Mouse (Mus musculus) limb, embryonic 13.5 days (tissue): ENCODE data around the gene Tmcc3. TPM values are rescaled to one million over a fixed set of nuclear protein-coding genes. Genes with fewer than 3 reads are reported as not detected.

Experiments used
- ATAC-seq: fragments of 200-750 bp; cut with Nextera tagmentation; 2 replicates; pipeline ENCODE4 v1.8.0; 2017; ENCODE audit warnings: low read depth, moderate number of reproducible peaks, moderate TSS enrichment; ENCODE audit not compliant: low FRiP score
- H3K27ac ChIP-seq: fragments of 300-500 bp; sonication (generic); 2 replicates; pipeline ENCODE4 v1.5.1; 2015; ENCODE audit warnings: inconsistent platforms, mild to moderate bottlenecking, moderate library complexity
- H3K27me3 ChIP-seq: fragments of 300-500 bp; sonication (generic); 2 replicates; pipeline ENCODE4 v1.6.1; 2015; ENCODE audit warnings: mild to moderate bottlenecking, inconsistent platforms
- H3K36me3 ChIP-seq: fragments of 300-500 bp; sonication (generic); 2 replicates; pipeline ENCODE4 v1.6.1; 2015; ENCODE audit warnings: inconsistent platforms, mild to moderate bottlenecking, moderate library complexity
- H3K4me1 ChIP-seq: fragments of 300-500 bp; sonication (generic); 2 replicates; pipeline ENCODE4 v1.6.1; 2015; ENCODE audit warnings: inconsistent platforms
- H3K4me2 ChIP-seq: fragments of 300-500 bp; sonication (generic); replicated peaks from 2 replicates; pipeline ENCODE4 v1.6.1; 2015; ENCODE audit warnings: inconsistent platforms, mild to moderate bottlenecking, moderate library complexity
- H3K4me3 ChIP-seq: fragments of 300-500 bp; sonication (generic); 2 replicates; pipeline ENCODE4 v1.5.1; 2015; ENCODE audit warnings: moderate library complexity, mild to moderate bottlenecking, inconsistent platforms
- H3K9ac ChIP-seq: fragments of 300-500 bp; sonication (generic); 2 replicates; pipeline ENCODE4 v1.6.1; 2015; ENCODE audit warnings: mild to moderate bottlenecking, inconsistent platforms
- H3K9me3 ChIP-seq: fragments of 300-500 bp; sonication (generic); 2 replicates; pipeline ENCODE4 v1.6.1; 2016; ENCODE audit warnings: inconsistent platforms
- WGBS: fragments of 180-500 bp; shearing (Covaris S2); methylation state at CpG from one replicate; pipeline ENCODE4 v1.1.7; 2015; 5-methylcytosine and 5-hydroxymethylcytosine counted together
- polyA plus RNA-seq: library from polyadenylated mRNA; unstranded; fragments of >200 nt; fragmentation: Nextera tagmentation; extraction: Ambion mirVana; gene quantifications from 2 replicates; pipeline ENCODE4 v1.2.1, GENCODE M21; 2015

Tmcc3 gene
- polyA plus RNA-seq, 1 experiment from 2014 or later: 15.4 TPM

DNA sequence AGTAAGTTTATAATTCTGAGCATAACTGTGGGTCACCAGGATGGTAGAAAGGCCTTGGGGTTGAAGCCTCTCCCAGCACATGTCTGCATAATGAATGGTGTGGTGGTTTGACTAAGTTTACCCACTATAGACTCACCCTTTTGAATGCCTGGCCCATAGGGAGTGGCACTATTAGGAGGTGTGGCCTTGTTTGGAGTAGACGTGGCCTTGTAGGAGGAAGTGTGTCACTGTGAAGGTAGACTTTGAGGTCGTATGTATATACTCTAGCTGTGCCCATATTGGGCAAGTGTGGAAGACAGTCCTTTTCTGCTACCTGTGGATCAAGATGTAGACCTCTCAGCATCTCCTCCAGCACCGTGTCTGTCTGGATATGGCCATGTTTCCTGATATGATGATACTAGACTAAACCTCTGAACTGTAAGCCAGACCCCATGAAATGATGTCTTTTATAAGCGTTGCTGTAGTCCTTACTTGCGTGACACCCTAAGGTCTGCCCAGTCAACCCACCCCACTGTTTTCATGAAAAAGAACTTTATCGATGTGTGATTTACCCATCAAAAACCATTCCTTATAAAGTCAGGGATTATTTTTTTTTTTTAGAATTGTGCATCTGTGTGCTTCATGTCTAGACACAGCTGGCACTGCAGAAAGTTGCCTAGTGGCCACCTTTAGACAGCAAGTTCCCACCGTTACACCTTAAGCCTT is 40.6 kb downstream of the Tmcc3 start:
- Histone ChIP-seq H3K36me3 (no peaks in the 10 kb centered on the region), H3K4me2 (no peak overlapping the region), H3K27ac (no peak overlapping the region), H3K27me3 (no peaks in the 10 kb centered on the region), H3K4me3 (no peak overlapping the region), H3K4me1 (peaks cover 8% of the 10 kb centered on the region; the same call in 1 of the 2 replicates), H3K9ac (no peak overlapping the region), H3K9me3 (no peaks in the 10 kb centered on the region)
- no peak for ATAC-seq
- WGBS: 92% methylated on average over 7 of the region's 7 CpGs

DNA sequence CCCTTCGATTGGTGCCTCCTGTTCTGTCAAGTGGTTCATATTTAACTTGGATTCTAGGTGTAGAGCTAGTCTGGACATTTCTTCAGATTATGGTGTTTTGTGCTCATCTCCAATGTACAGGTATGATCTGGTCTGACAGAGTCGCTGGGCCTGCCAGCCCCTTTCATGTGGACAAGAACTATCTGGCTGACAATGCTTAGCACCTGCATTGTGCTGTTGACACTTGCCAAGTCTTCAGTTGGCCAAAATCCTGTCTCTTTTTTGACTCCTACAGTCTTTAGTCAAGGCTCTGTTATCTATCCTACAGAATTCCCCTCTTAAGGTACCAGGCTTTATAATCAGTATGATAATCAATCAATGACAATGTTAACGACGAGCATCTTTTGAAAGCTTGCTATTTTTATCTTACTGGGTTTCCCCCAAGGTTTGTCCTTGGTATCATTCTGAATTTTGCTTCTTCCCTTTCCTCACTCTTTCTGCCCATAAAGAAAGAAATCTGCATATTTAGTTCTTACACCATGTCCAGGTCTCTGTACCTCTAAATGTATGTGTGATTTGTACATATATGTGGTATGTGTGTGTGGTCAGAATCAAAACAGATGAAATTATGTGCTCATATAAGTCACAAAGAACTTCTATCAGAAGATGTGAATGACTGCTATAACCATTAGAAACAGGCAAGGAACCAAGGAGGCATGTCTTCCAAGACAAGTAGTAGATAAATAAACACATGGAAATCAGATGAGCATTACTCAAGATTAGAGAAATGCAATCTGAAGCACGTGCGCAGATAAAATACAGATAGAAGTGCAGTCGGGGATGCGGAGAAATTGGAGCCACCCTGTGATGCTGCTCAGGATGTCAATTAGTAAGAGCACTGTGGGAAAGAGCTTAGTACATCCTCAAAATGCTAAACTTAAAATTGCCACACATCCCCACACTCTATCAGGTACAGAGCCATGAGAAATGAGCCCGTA is 41.4 kb downstream of the Tmcc3 start:
- Histone ChIP-seq H3K9me3 (no peaks in the 10 kb centered on the region), H3K27ac (no peak overlapping the region), H3K4me3 (no peak overlapping the region), H3K4me1 (peaks cover 8% of the 10 kb centered on the region; the same call in 1 of the 2 replicates), H3K9ac (no peak overlapping the region), H3K36me3 (no peaks in the 10 kb centered on the region), H3K27me3 (no peaks in the 10 kb centered on the region), H3K4me2 (no peak overlapping the region)
- no peak for ATAC-seq
- 81% methylated on average over 9 of the region's 9 CpGs for WGBS

- ATAC-seq: no peak
- Histone ChIP-seq H3K4me3 (no peak overlapping the region), H3K27me3 (no peaks in the 10 kb centered on the region), H3K4me2 (no peak overlapping the region), H3K36me3 (no peaks in the 10 kb centered on the region), H3K4me1 (peaks cover 8% of the 10 kb centered on the region; the same call in 1 of the 2 replicates), H3K9ac (no peak overlapping the region), H3K9me3 (no peaks in the 10 kb centered on the region), H3K27ac (no peak overlapping the region)
- WGBS: 49% methylated on average over 4 of the region's 4 CpGs
Measured at GRCm38 (mm10) chr10:94354005-94354404, 42.3 kb downstream of the Tmcc3 start.

DNA sequence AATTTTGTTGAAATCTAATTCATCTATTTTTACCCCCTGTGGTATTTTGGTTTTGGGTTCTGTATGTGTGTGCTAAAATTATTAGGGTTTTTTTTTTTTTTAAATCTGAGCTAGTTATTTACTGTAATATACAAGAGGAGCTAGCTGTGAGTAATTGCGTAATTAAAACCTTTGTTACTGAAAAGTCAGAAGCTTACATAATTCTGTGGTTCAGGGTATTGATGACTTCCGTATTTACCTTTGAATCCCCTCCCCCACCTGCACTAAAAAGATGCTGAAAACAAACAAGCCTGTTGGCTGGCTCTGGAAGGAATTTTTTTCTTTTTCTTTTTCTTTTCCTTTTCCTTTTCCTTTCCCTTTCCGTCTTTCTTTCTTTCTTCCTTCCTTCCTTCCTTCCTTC is 42.7 kb downstream of the Tmcc3 start:
- no peak overlapping the region for H3K4me2 ChIP-seq
- H3K9me3 ChIP-seq: no peaks in the 10 kb centered on the region
- H3K4me1 ChIP-seq: peaks cover 8% of the 10 kb centered on the region; the same call in 1 of the 2 replicates
- 68% methylated on average over 3 of the region's 3 CpGs for WGBS
- no peaks in the 10 kb centered on the region for H3K27me3 ChIP-seq
- H3K4me3 ChIP-seq: no peak overlapping the region
- no peaks in the 10 kb centered on the region for H3K36me3 ChIP-seq
- H3K9ac ChIP-seq: no peak overlapping the region
- ATAC-seq: no peak
- H3K27ac ChIP-seq: no peak overlapping the region

DNA sequence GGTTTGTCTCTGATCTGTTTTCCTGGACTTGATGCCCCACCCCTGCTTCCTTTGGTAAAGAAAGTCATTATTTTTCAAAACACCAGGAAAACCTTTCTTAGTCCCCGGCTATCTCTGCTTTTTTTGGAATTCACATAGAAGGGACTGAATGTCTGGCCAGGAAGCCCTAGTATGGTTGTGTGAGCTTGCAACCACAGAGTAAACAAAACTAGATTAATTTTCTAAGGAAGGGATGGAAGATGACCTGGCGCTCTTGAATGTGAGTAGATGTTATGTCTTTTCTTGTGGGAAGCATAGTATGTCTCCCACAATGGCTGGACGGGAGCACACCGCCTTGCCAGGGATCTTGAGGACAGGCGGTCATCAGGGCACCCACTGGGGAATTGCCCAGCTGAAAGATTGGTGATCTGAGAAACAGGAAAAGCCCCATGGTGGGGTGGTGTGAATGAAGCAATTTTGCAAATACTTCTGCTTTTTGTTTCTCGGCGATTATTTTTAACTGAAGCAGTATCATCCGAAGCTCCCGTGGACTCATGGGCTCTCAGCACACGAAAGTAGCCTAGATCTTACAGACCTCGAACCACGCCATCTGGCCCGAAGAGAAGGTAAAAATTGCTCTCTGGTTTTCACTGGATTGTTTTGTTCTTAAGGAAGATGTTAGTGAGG is 44.9 kb downstream of the Tmcc3 start:
- Histone ChIP-seq H3K4me1 (peaks cover 8% of the 10 kb centered on the region; the same call in 1 of the 2 replicates), H3K9ac (no peak overlapping the region), H3K9me3 (no peaks in the 10 kb centered on the region), H3K4me2 (no peak overlapping the region), H3K36me3 (no peaks in the 10 kb centered on the region), H3K27ac (no peak overlapping the region), H3K27me3 (no peaks in the 10 kb centered on the region), H3K4me3 (no peak overlapping the region)
- 87% methylated on average over 13 of the region's 13 CpGs for WGBS
- no peak for ATAC-seq

DNA sequence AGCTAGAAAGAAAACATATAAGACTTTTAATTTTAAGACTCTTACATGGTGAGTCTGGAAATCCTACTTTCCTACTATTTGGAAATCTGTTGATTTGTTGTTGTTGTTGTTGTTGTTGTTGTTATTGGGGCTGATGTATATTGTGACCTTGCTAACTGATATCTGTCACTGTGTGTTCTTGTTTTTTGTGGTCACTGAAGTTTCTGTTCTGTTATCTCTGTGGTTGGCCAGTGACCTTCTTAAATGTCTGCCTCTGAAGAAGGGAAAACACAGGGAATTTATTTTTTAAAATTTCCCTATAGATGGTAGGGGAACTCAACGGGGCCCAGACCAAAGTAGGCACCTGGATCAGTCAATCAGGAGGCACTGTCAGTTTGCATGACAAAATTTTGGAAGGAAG is 48.9 kb downstream of the Tmcc3 start:
- ATAC-seq: no peak
- Histone ChIP-seq H3K9me3 (0 out of 2 replicates have a peak, but pooled peaks cover 4% of the 10 kb centered on the region), H3K4me2 (no peak overlapping the region), H3K9ac (no peak overlapping the region), H3K4me3 (no peak overlapping the region), H3K36me3 (no peaks in the 10 kb centered on the region), H3K27ac (no peak overlapping the region), H3K27me3 (no peaks in the 10 kb centered on the region), H3K4me1 (no peaks in the 10 kb centered on the region)
- 72% methylated on average over 1 of the region's 1 CpGs for WGBS

GRCm38 (mm10) chr10:94371293-94371692 is 59.5 kb downstream of the Tmcc3 start:
- Histone ChIP-seq H3K4me3 (no peak overlapping the region), H3K27me3 (no peaks in the 10 kb centered on the region), H3K36me3 (no peaks in the 10 kb centered on the region), H3K27ac (no peak overlapping the region), H3K4me1 (no peaks in the 10 kb centered on the region), H3K4me2 (no peak overlapping the region), H3K9ac (no peak overlapping the region), H3K9me3 (no peaks in the 10 kb centered on the region)
- ATAC-seq: no peak
- WGBS: 73% methylated on average over 2 of the region's 2 CpGs

- WGBS: 53% methylated on average over 4 of the region's 4 CpGs
- no peak for ATAC-seq
- no peak overlapping the region for H3K27ac ChIP-seq
Measured at GRCm38 (mm10) chr10:94376941-94377340, 65.2 kb downstream of the Tmcc3 start.

DNA sequence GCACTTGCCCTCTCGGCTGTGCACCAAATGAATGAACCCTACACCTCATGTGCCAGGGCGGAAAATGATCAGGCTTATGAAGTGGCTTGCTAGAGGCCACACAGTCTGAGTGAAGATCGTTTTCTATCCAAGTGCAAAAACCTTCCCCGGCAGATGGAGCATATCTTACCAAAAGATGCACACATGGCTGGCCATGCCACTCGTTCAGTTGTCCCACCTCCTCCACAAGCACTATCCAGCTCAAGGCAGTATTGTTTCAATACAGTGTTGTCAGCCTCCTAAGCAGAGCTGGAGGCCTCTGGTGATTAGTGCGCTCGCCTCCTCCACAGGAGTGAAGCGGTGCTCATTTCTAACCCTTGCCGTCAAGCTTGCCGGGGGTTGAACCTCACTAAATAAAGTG is 66.1 kb downstream of the Tmcc3 start:
- Histone ChIP-seq H3K36me3 (no peaks in the 10 kb centered on the region), H3K4me3 (no peak overlapping the region), H3K27me3 (no peaks in the 10 kb centered on the region), H3K4me1 (no peaks in the 10 kb centered on the region), H3K9ac (no peak overlapping the region), H3K9me3 (no peaks in the 10 kb centered on the region), H3K4me2 (no peak overlapping the region), H3K27ac (no peak overlapping the region)
- ATAC-seq: no peak
- 81% methylated on average over 10 of the region's 10 CpGs for WGBS

More at GRCm38 (mm10) chr10:94376941-94377340, 65.2 kb downstream of the Tmcc3 start:
- Histone ChIP-seq H3K4me2 (no peak overlapping the region), H3K27me3 (no peaks in the 10 kb centered on the region), H3K36me3 (no peaks in the 10 kb centered on the region), H3K4me1 (no peaks in the 10 kb centered on the region), H3K4me3 (no peak overlapping the region), H3K9ac (no peak overlapping the region), H3K9me3 (no peaks in the 10 kb centered on the region)

DNA sequence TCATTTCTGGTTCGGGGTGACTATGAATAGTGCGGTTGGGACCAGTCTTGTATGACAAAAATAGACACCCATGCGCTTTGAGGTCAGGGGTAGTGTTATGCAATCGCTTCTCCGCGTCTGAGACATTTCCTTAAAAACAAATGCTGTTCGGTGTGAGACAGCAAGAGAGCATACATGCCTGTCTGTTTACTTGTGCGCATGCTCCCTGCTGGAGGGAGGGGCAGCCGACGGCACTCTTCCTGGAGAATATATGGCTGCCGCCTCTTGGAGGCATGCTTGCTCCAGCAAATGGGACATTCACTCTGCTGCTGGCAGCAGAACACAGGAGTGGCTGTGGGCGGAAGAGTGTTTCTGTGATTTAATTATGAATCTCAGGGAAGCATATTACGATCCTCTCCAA is 66.6 kb downstream of the Tmcc3 start:
- H3K4me3 ChIP-seq: no peak overlapping the region
- no peak overlapping the region for H3K4me2 ChIP-seq
- no peaks in the 10 kb centered on the region for H3K4me1 ChIP-seq
- 74% methylated on average over 13 of the region's 13 CpGs for WGBS
- H3K9ac ChIP-seq: no peak overlapping the region
- H3K9me3 ChIP-seq: no peaks in the 10 kb centered on the region
- H3K36me3 ChIP-seq: no peaks in the 10 kb centered on the region
- no peaks in the 10 kb centered on the region for H3K27me3 ChIP-seq
- no peak overlapping the region for H3K27ac ChIP-seq
- ATAC-seq: no peak

DNA sequence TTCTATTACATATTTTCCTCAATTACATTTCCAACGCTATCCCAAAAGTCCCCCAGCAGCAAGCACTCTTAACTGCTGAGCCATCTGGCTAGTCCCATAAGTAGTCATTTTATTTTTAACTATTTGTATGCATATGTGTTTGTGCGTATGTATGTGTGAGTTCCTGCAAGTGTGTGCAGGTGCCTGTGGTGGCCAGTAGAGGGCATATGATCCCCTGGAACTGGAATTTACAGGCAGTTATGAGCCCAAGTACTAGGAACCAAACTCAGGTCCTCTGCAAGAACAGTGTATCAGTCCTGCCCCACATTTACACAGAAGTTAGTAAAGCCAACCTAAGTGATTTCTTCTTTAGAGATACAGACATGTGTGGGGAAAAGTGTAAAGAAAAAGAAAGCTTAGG is 68.3 kb downstream of the Tmcc3 start:
- H3K4me2 ChIP-seq: no peak overlapping the region
- WGBS: 85% methylated on average over 2 of the region's 2 CpGs
- H3K27me3 ChIP-seq: no peaks in the 10 kb centered on the region
- H3K36me3 ChIP-seq: no peaks in the 10 kb centered on the region
- no peak for ATAC-seq
- no peaks in the 10 kb centered on the region for H3K4me1 ChIP-seq
- H3K9me3 ChIP-seq: no peaks in the 10 kb centered on the region
- H3K4me3 ChIP-seq: no peak overlapping the region
- no peak overlapping the region for H3K9ac ChIP-seq
- H3K27ac ChIP-seq: no peak overlapping the region
